Mouse (Mus musculus): ENCODE results near the gene Inpp4a.

Inpp4a gene

DNA sequence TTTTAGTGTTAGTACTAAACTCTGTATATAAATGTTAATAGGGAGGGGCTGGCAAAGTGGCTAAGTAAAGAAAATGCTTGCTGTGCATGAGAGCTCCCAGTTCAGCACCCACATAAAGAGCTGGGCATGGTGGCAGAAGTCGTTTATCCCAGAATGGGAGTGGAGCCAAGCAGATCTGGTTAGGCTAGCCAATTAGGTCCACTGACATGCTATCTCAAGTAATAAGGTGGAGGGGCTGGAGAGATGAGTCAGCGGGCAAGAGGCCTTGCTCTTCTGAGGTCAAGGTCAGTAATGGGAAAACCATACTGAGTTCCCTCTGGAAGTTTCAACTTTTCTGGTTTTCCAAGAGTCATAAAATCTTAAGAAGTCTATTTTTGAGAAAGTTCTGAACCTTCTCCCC lies 129.2 kb downstream of the Inpp4a start:
- ChIA-PET CTCF (interaction anchor here in 2 of 4 experiments (1.0 to 4.1 kb wide), 4 partner anchors 9 to 247 kb away, joined by 3 to 30 read pairs (median 12); no protein-coding TSS in a partner anchor), POLR2A (interaction anchor here in 2 of 4 experiments (0.8 to 2.7 kb wide), 11 partner anchors 9 to 214 kb away, joined by 3 to 27 read pairs (median 6); no protein-coding TSS in a partner anchor)

DNA sequence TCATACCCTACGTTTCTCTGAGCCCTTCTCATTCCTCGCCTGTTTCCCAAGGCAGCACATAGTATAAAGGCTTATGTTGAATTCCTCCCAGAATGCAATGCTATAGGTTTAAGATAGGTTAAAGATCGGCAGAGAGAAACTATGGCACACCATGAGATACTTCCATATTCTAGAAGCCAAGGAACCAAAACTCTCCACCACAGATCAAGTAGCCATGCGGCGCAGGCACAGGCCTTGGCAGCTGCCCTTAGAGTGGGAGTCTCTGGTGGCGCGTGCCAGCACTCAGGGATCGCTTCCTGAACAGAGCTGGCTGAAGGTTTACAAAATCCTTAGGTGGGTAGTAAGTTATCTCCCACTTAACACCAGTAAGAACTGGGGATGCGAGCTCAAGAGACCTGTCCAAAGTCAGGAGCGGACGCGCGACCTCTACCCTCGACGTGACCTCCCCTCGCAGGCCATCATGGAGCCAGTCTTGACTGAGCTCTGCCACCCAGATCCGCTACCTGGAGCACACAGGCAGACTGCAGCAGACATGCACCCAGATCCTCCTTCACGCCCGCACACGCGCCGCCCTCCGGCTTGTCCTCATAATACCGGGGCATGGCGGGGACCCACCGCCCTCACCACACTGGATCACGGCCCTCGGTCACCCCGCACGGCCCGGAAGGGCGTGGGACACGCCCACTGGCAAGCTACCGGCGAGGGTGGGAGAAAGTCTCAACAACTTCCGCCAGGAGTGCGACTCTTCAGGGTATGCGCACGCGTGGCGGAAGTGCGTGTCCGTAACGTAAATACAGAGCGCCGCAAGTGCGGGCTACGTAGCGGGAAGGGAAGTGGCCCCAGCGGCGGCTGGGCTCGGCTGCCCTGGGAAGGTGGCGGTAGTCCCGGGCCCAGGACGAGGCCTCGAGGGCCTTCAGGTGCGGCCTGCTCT lies 130.0 kb downstream of the Inpp4a start, which contains the start of the genes Coa5 and Unc50:
Coa5 (minus strand) TSS at position 738 of the 931 bp plus-strand sequence.
Unc50 (plus strand) TSS at position 774 of the 931 bp plus-strand sequence.
- CTCF ChIA-PET: interaction anchor here in 3 of 4 experiments (0.7 to 4.1 kb wide), 10 partner anchors 9 to 435 kb away, joined by 3 to 30 read pairs (median 4); no protein-coding TSS in a partner anchor
- POLR2A ChIA-PET: interaction anchor here (0.5 to 2.7 kb wide), 63 partner anchors 9 to 926 kb away, joined by 3 to 27 read pairs (median 4); partner anchors contain the start of genes Mitd1 (in 2 of the 4), Mrpl30 (in 2 of the 4), 4933424G06Rik (in 1 of the 4) and Inpp4a (in 1 of the 4)

DNA sequence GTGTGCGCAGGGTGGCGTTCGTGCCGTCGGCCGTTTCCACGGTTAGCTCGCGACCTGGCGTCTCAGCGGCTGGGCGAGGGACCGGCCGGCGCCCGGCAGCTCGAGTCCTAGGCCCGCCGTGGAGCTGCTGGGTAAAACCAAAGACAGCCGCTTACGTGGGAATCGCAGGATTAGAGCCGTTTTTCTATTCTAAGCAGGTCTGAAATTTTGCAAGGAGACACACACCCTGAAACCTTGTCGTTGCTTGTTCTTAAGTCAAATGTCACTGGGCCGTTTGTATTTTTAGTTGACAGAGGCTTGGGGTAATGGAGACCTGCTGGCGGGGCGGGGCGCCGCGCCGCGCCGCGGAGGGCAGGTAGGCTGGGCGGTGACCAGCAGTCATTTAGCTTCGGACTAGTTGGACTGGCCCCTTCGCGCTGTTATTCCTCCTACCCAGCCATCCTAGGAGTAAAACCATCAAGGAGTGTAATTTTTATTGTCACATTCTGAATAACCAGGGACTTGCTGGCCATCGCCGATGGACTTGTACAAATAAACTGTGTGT lies 130.7 kb downstream of the Inpp4a start:
- ChIA-PET CTCF (interaction anchor here in 3 of 4 experiments (0.7 to 4.1 kb wide), 10 partner anchors 8 to 929 kb away, joined by 3 to 30 read pairs (median 4); no protein-coding TSS in a partner anchor), POLR2A (interaction anchor here (0.5 to 2.7 kb wide), 60 partner anchors 8 to 927 kb away, joined by 3 to 27 read pairs (median 4); partner anchors contain the start of genes Mitd1 (in 2 of the 4), Mrpl30 (in 2 of the 4), 4933424G06Rik (in 1 of the 4) and Inpp4a (in 1 of the 4))

DNA sequence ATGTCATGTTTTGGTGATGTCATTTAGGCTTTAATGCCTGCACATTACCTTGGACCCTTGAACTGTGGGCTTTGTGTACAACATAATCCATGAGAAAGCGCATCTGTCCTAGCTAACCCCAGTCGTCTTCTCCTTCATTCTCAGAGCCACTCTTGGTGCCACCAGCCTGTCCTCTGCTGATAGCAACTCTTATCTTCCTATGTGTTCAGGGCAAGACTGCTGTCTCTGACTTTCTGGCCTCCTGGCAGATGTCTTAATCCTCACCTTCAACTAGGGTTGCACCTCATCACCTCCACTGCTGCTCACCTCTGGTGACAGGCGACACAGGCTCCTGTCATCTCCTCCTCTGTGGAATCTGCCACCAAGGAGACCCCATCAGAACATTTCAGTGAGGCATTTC lies 136.8 kb downstream of the Inpp4a start:
- CTCF ChIA-PET: no interaction called here
- POLR2A ChIA-PET: no interaction called here

DNA sequence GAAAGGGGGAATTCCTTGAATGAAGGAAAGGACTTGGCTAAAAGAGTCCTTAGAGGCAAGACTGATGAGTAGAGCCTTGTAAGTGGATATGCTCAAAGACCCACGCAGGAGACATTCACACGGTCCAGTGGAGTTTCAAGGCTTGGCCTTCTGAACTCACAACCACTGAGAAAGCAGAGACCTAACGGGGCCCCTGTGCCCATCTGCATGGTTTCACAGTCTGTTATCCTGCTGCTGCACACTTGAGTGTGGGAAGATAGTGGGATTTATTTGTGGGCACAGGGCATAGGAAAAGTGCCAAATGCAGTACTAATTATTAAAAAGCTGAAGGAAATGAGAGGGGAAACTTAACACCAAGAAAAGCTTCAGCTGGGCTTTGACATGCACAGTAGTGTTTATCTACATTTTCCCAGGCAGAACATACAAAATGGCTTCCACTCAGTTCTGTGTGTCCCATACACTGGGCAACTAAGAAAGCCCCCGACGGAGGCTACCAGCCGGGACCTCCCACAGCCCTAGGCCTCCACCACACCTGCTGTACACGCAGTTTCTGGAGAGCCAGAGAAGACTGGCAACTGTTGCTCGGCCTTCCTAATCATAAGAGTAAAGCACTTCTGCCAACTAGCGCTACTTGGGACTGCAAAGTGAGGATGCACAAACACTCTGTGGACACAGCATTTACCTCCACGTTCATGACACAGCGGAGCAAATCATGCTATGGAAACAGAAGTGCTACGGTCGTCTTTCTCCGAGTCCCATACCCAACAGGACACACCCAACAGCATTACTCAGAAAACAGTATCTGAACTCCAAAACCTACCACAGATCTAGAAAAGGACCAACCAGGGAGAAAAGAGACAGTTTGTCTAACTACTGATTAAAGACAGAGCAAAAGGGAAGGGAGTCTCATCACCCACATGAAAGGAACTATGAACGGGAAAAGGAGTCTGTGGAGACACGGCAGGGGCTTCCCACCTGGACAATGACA lies 143.5 kb downstream of the Inpp4a start:
- ChIA-PET POLR2A (interaction anchor here in 2 of 4 experiments (1.1 to 1.8 kb wide), 2 partner anchors 12 to 13 kb away, joined by 4 to 5 read pairs; partner anchors contain the start of genes Coa5 (in 1 of the 2) and Unc50 (in 1 of the 2)), CTCF (no interaction called here)

DNA sequence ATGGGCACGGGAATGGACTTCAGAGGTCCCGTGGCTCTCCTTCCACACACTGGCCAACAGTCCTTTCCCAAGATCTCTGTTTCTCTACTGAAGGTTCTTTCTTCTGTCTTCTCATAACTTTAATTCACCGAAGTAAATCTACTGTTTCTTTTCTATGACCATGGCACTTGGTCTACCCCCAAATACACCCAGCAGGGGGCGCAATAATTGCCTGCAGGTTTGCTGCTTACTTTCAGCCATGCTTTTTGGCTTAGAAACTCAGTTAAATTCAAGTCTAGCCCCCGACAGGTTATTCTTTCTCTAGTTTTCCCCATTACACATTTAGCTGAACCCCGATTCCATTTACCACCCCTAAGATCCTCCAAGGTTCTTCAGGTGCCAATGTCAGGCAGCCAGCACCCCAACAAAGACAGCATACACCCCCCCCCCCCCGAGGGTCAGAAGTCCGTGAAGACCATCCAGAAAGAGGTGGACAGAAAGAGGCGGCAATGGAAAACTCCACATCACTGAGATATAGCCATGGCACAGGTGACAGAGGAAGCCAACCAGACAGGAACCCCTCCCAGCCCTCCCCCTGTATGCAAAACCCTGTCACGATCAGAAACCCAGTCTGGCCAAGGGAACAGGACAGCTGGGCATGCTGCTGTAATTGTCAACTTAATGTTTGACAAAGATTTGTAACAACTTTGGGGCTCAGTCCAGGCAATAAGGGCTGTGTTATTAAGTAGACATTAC lies 148.9 kb downstream of the Inpp4a start:
- ChIA-PET POLR2A (no interaction called here), CTCF (interaction anchor here in 3 of 4 experiments (0.6 to 0.9 kb wide), 4 partner anchors 11 to 505 kb away, joined by 3 to 8 read pairs (median 4); partner anchors contain the start of gene Tmem131 (in 1 of the 3))

DNA sequence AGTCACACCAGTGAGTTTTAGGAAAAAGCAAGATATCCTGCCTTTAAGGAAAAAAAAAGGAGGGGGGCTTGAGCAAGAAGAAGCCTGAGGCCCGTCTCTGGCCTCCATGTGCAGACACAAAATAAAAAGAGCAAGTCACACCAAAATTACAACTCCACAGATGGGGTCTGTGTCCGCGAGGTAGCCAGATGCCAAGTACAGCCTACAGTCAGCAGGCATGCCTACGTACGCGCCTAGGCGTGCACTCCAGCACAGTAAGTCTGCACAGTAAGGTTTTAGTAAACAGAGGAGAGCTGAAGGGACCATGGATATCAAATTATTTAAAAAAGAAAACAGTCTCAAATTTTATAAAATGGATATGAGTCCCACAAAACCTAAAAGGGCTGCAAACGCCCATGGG lies 151.6 kb downstream of the Inpp4a start:
- ChIA-PET POLR2A (interaction anchor here in 1 of 4 experiments (1.3 kb wide), 1 partner anchor 21 kb away, joined by 3 read pairs; the partner anchor contains the start of genes Coa5 and Unc50), CTCF (no interaction called here)

DNA sequence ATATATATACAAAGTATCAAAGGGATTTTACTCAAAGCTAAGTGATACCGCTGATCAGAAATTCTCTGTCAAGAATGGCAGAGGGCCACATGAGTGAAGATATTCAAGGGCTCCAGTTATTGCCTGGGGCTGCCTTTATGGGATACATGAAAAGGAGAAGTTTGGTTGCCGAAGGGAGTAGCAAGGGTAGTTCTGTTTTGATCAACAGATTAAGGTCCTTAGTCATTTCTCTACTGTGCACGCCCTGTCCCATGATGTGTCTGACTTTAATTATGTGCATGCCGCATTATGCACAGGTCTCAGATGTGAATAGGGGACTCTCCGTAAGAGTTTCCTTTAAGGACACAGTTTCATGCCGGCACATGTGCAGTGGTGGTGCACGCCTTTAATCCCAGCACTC lies 157.9 kb downstream of the Inpp4a start:
- CTCF ChIA-PET: no interaction called here
- POLR2A ChIA-PET: interaction anchor here in 1 of 4 experiments (0.6 kb wide), 1 partner anchor 822 kb away, joined by 3 read pairs; no protein-coding TSS in a partner anchor

All from embryonic stem cell, embryonic (primary cell).